Mouse (Mus musculus): ENCODE results near the gene Tmem11. TPM values are rescaled to one million over a fixed set of nuclear protein-coding genes. Genes with fewer than 3 reads are reported as not detected.

Tmem11 gene
- polyA plus RNA-seq, 1 experiment from 2014 or later = 68.1 TPM

Other genes starting within 250 kb of the Tmem11 start
- 32.6 and 40.7 TPM in 2 replicates for gene Llgl1, start 179.5 kb downstream of the Tmem11 start, polyA plus RNA-seq (2014; fragmentation: Nextera tagmentation; extraction: Ambion mirVana)
- gene Flii, start 152.0 kb downstream of the Tmem11 start, polyA plus RNA-seq (2014; fragmentation: Nextera tagmentation; extraction: Ambion mirVana) = 63.6 and 79.5 TPM in 2 replicates
- 14.4 and 18.4 TPM in 2 replicates for gene Mief2, start 150.9 kb downstream of the Tmem11 start, polyA plus RNA-seq (2014; fragmentation: Nextera tagmentation; extraction: Ambion mirVana)
- 10.5 and 13.1 TPM in 2 replicates for gene Top3a, start 101.9 kb downstream of the Tmem11 start, polyA plus RNA-seq (2014; fragmentation: Nextera tagmentation; extraction: Ambion mirVana)
- gene Smcr8, start 101.7 kb downstream of the Tmem11 start, polyA plus RNA-seq (2014; fragmentation: Nextera tagmentation; extraction: Ambion mirVana) = 6.0 and 6.1 TPM in 2 replicates
- 36.4 and 44.4 TPM in 2 replicates for gene Shmt1, start 67.6 kb downstream of the Tmem11 start, polyA plus RNA-seq (2014; fragmentation: Nextera tagmentation; extraction: Ambion mirVana)
- 31.8 and 33.9 TPM in 2 replicates for gene Dhrs7b, start 48.6 kb downstream of the Tmem11 start, polyA plus RNA-seq (2014; fragmentation: Nextera tagmentation; extraction: Ambion mirVana)
- gene Natd1, start 35.5 kb upstream of the Tmem11 start, polyA plus RNA-seq (2014; fragmentation: Nextera tagmentation; extraction: Ambion mirVana) = 20.2 and 23.9 TPM in 2 replicates
- 74.6 and 77.9 TPM in 2 replicates for gene Map2k3, start 52.8 kb upstream of the Tmem11 start, polyA plus RNA-seq (2014; fragmentation: Nextera tagmentation; extraction: Ambion mirVana)
- 1.5 and 2.0 TPM in 2 replicates for gene Kcnj12, start 143.3 kb upstream of the Tmem11 start, polyA plus RNA-seq (2014; fragmentation: Nextera tagmentation; extraction: Ambion mirVana)
- 1.4 and 2.2 TPM in 2 replicates for gene Tnfrsf13b, start 247.5 kb upstream of the Tmem11 start, polyA plus RNA-seq (2014; fragmentation: Nextera tagmentation; extraction: Ambion mirVana)

All from heart, embryonic 11.5 days (tissue).